Mouse (Mus musculus): ENCODE data around the gene Tbl1x. TPM values are rescaled to one million over a fixed set of nuclear protein-coding genes. Genes with fewer than 3 reads are reported as not detected.

Tbl1x gene
- polyA plus RNA-seq, 1 experiment = 17.1 TPM

- Histone ChIP-seq H3K4me1 (ENCODE audit: control insufficient read depth, insufficient read depth, low read length) (peaks cover 4% of the 10 kb centered on the region; the same call in 1 of the 2 replicates), H3K4me3 (ENCODE audit: insufficient read depth, low read depth, low read length) (no peak overlapping the region), H3K27me3 (replicated peaks; ENCODE audit: control insufficient read depth, insufficient read depth, low read length) (no peaks in the 10 kb centered on the region), H3K36me3 (ENCODE audit: control insufficient read depth, insufficient read depth, low read length) (no peaks in the 10 kb centered on the region), H3K27ac (ENCODE audit: insufficient read depth, low read depth, low read length) (no peak overlapping the region)
- DNase-seq = no peak
- TF ChIP-seq CTCF (conservative IDR thresholded peaks at IDR 0.05; ENCODE audit: insufficient read depth, insufficient read length, low read depth, low read length) (no peak), POLR2A (IDR thresholded peaks at IDR 0.05; ENCODE audit: low read depth, low read length) (no peak)
- WGBS = 51% methylated on average over 3 of the region's 3 CpGs
Observed at GRCm38 (mm10) chrX:77552088-77552487, 41.3 kb downstream of the Tbl1x start.

GRCm38 (mm10) chrX:77555985-77556384, 45.2 kb downstream of the Tbl1x start:
- no peak for DNase-seq
- Histone ChIP-seq H3K4me3 (ENCODE audit: insufficient read depth, low read depth, low read length) (no peak overlapping the region), H3K4me1 (ENCODE audit: control insufficient read depth, insufficient read depth, low read length) (peaks cover 5% of the 10 kb centered on the region; the same call in 1 of the 2 replicates), H3K36me3 (ENCODE audit: control insufficient read depth, insufficient read depth, low read length) (no peaks in the 10 kb centered on the region), H3K27me3 (replicated peaks; ENCODE audit: control insufficient read depth, insufficient read depth, low read length) (no peaks in the 10 kb centered on the region), H3K27ac (ENCODE audit: insufficient read depth, low read depth, low read length) (no peak overlapping the region)
- WGBS = 85% methylated on average over 1 of the region's 1 CpGs
- TF ChIP-seq POLR2A (IDR thresholded peaks at IDR 0.05; ENCODE audit: low read depth, low read length) (no peak), CTCF (conservative IDR thresholded peaks at IDR 0.05; ENCODE audit: insufficient read depth, insufficient read length, low read depth, low read length) (no peak)

- no peak overlapping the region for H3K4me3 ChIP-seq (ENCODE audit: insufficient read depth, low read depth, low read length)
Observed at GRCm38 (mm10) chrX:77559199-77559881, 48.5 kb downstream of the Tbl1x start.

GRCm38 (mm10) chrX:77563616-77564015, 52.8 kb downstream of the Tbl1x start:
- no peaks in the 10 kb centered on the region for H3K36me3 ChIP-seq (ENCODE audit: control insufficient read depth, insufficient read depth, low read length)
- WGBS = 60% methylated on average over 2 of the region's 2 CpGs
- no peak overlapping the region for H3K27ac ChIP-seq (ENCODE audit: insufficient read depth, low read depth, low read length)
- no peak for TF ChIP-seq CTCF (conservative IDR thresholded peaks at IDR 0.05; ENCODE audit: insufficient read depth, insufficient read length, low read depth, low read length)
- TF ChIP-seq POLR2A (IDR thresholded peaks at IDR 0.05; ENCODE audit: low read depth, low read length) = no peak
- H3K4me3 ChIP-seq (ENCODE audit: insufficient read depth, low read depth, low read length) = no peak overlapping the region
- no peaks in the 10 kb centered on the region for H3K27me3 ChIP-seq (replicated peaks; ENCODE audit: control insufficient read depth, insufficient read depth, low read length)
- no peak for DNase-seq
- peaks cover 5% of the 10 kb centered on the region; the same call in 1 of the 2 replicates for H3K4me1 ChIP-seq (ENCODE audit: control insufficient read depth, insufficient read depth, low read length)

More at GRCm38 (mm10) chrX:77559199-77559881, 48.5 kb downstream of the Tbl1x start:
- Histone ChIP-seq H3K27me3 (replicated peaks; ENCODE audit: control insufficient read depth, insufficient read depth, low read length) (no peaks in the 10 kb centered on the region), H3K4me1 (ENCODE audit: control insufficient read depth, insufficient read depth, low read length) (peaks cover 5% of the 10 kb centered on the region; the same call in 1 of the 2 replicates), H3K27ac (ENCODE audit: insufficient read depth, low read depth, low read length) (no peak overlapping the region), H3K36me3 (ENCODE audit: control insufficient read depth, insufficient read depth, low read length) (no peaks in the 10 kb centered on the region)
- TF ChIP-seq CTCF (conservative IDR thresholded peaks at IDR 0.05; ENCODE audit: insufficient read depth, insufficient read length, low read depth, low read length) = no peak
- TF ChIP-seq POLR2A (IDR thresholded peaks at IDR 0.05; ENCODE audit: low read depth, low read length) = no peak
- DNase-seq = peak; percentile 86

GRCm38 (mm10) chrX:77566739-77567138, 55.9 kb downstream of the Tbl1x start:
- no peak for DNase-seq
- Histone ChIP-seq H3K27me3 (replicated peaks; ENCODE audit: control insufficient read depth, insufficient read depth, low read length) (no peaks in the 10 kb centered on the region), H3K27ac (ENCODE audit: insufficient read depth, low read depth, low read length) (no peak overlapping the region), H3K36me3 (ENCODE audit: control insufficient read depth, insufficient read depth, low read length) (no peaks in the 10 kb centered on the region), H3K4me1 (ENCODE audit: control insufficient read depth, insufficient read depth, low read length) (no peaks in the 10 kb centered on the region), H3K4me3 (ENCODE audit: insufficient read depth, low read depth, low read length) (no peak overlapping the region)
- TF ChIP-seq POLR2A (IDR thresholded peaks at IDR 0.05; ENCODE audit: low read depth, low read length) (no peak), CTCF (conservative IDR thresholded peaks at IDR 0.05; ENCODE audit: insufficient read depth, insufficient read length, low read depth, low read length) (no peak)
- 92% methylated on average over 1 of the region's 1 CpGs for WGBS

- 62% methylated on average over 2 of the region's 2 CpGs for WGBS
- no peak for DNase-seq
- Histone ChIP-seq H3K27ac (ENCODE audit: insufficient read depth, low read depth, low read length) (no peak overlapping the region), H3K4me3 (ENCODE audit: insufficient read depth, low read depth, low read length) (no peak overlapping the region), H3K27me3 (replicated peaks; ENCODE audit: control insufficient read depth, insufficient read depth, low read length) (no peaks in the 10 kb centered on the region), H3K4me1 (ENCODE audit: control insufficient read depth, insufficient read depth, low read length) (no peaks in the 10 kb centered on the region), H3K36me3 (ENCODE audit: control insufficient read depth, insufficient read depth, low read length) (no peaks in the 10 kb centered on the region)
- TF ChIP-seq CTCF (conservative IDR thresholded peaks at IDR 0.05; ENCODE audit: insufficient read depth, insufficient read length, low read depth, low read length) (no peak), POLR2A (IDR thresholded peaks at IDR 0.05; ENCODE audit: low read depth, low read length) (no peak)
Observed at GRCm38 (mm10) chrX:77568013-77568412, 57.2 kb downstream of the Tbl1x start.

- WGBS = 95% methylated on average over 1 of the region's 1 CpGs
- DNase-seq = no peak
- Histone ChIP-seq H3K4me3 (ENCODE audit: insufficient read depth, low read depth, low read length) (no peak overlapping the region), H3K27ac (ENCODE audit: insufficient read depth, low read depth, low read length) (no peak overlapping the region), H3K36me3 (ENCODE audit: control insufficient read depth, insufficient read depth, low read length) (no peaks in the 10 kb centered on the region), H3K27me3 (replicated peaks; ENCODE audit: control insufficient read depth, insufficient read depth, low read length) (no peaks in the 10 kb centered on the region), H3K4me1 (ENCODE audit: control insufficient read depth, insufficient read depth, low read length) (no peaks in the 10 kb centered on the region)
- TF ChIP-seq CTCF (conservative IDR thresholded peaks at IDR 0.05; ENCODE audit: insufficient read depth, insufficient read length, low read depth, low read length) = no peak
- no peak for TF ChIP-seq POLR2A (IDR thresholded peaks at IDR 0.05; ENCODE audit: low read depth, low read length)
Observed at GRCm38 (mm10) chrX:77573743-77574142, 62.9 kb downstream of the Tbl1x start.
